Mouse (Mus musculus): ENCODE measurements at regions not wholly inside any gene's neighbourhood (a gene's known extent, or its start where the extent isn't known, plus 50 kb on each side); places are given as distances from the start of the nearest gene placed in this dataset.
"Not testable (repeated sequence)": the region's sequence is repeated elsewhere in the genome, so short reads cannot be mapped to it uniquely, and the experiment has no call there.

GRCm38 (mm10) chr7:113010150-113010549, 56.4 kb downstream of the Rassf10 start:
- no peak for DNase-seq

- DNase-seq: no peak
Measured at GRCm38 (mm10) chr7:113017092-113017755, 63.5 kb downstream of the Rassf10 start.

GRCm38 (mm10) chr7:113021412-113021811, 67.7 kb downstream of the Rassf10 start:
- no peak for DNase-seq

- DNase-seq: no peak
Measured at GRCm38 (mm10) chr7:113022516-113022915, 68.8 kb downstream of the Rassf10 start.

- DNase-seq: no peak
Measured at GRCm38 (mm10) chr7:113025758-113026157, 72.0 kb downstream of the Rassf10 start.

- no peak for DNase-seq
Measured at GRCm38 (mm10) chr7:113026290-113027075, 72.7 kb downstream of the Rassf10 start.

- DNase-seq: no peak
Measured at GRCm38 (mm10) chr7:113027125-113027801, 73.5 kb downstream of the Rassf10 start.

GRCm38 (mm10) chr7:113030053-113030752, 76.4 kb downstream of the Rassf10 start:
- DNase-seq: no peak

GRCm38 (mm10) chr7:113035751-113036150, 82.0 kb downstream of the Rassf10 start:
- DNase-seq: no peak

- DNase-seq: no peak
Measured at GRCm38 (mm10) chr7:113037825-113038613, 84.3 kb downstream of the Rassf10 start.

GRCm38 (mm10) chr7:113038906-113039671, 85.3 kb downstream of the Rassf10 start:
- DNase-seq: no peak

GRCm38 (mm10) chr7:113045613-113046159, 91.9 kb downstream of the Rassf10 start:
- not testable (repeated sequence) for DNase-seq

GRCm38 (mm10) chr7:113046406-113046805, 92.6 kb downstream of the Rassf10 start:
- no peak for DNase-seq

- DNase-seq: no peak
Measured at GRCm38 (mm10) chr7:113047583-113047982, 93.8 kb downstream of the Rassf10 start.

- DNase-seq: peak; percentile 69
Measured at GRCm38 (mm10) chr7:113048097-113048795, 94.5 kb downstream of the Rassf10 start.

GRCm38 (mm10) chr7:113049440-113049839, 95.7 kb downstream of the Rassf10 start:
- no peak for DNase-seq

GRCm38 (mm10) chr7:113052952-113053351, 99.2 kb downstream of the Rassf10 start:
- no peak for DNase-seq

GRCm38 (mm10) chr7:113056421-113056820, 102.7 kb downstream of the Rassf10 start:
- DNase-seq: no peak

GRCm38 (mm10) chr7:113059211-113059966, 105.6 kb downstream of the Rassf10 start:
- DNase-seq: peak; percentile 20
